In the genomic region with DNA sequence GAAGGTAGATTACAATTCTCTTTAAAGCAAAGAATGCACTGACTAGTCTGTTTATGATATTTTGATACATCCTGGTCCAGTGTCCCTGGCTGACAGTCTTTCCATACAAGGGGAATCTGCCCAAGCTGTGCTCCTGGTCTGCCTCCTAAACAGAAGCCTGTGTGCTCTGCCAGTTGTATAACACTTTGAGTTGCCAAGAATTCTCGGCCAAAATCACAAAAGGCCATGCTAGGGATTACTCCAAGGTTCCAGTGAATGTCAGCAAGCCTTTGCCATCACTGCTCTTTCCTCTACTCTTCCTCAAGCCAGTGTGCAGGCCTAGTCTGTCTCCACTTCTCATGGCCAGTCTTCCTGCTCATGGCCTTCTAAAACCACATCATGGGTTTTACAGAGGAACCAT, we compare ENCODE assay signal across 19 mouse cellular contexts. TPM values are rescaled to one million over a fixed set of nuclear protein-coding genes. Genes with fewer than 3 reads are reported as not detected.
DNase-seq lines count a peak whose midpoint lies in the region; ATAC-seq lines count a peak whose summit lies in the region.
"Had no signal": no experiment of that assay in that cellular context is flagged by ENCODE, and none has a peak within 500 bp of the region (broad histone marks: within the 10 kb centered on the region; RNA-seq: fewer than 3 reads in every experiment).

No protein-coding gene starts in this region.

- no peaks in the 10 kb centered on the region for H3K9me3 ChIP-seq in liver, embryonic 12.5 days (replicated peaks)
- H3K9me3 ChIP-seq: hindbrain, embryonic 13.5 days; intestine, embryonic 15.5 days; limb, embryonic 15.5 days had no signal

- ATAC-seq in liver, embryonic 12.5 days: no peak
- ATAC-seq: forebrain, postnatal 0 days; midbrain, embryonic 16.5 days had no signal

- H3K4me2 ChIP-seq in liver, embryonic 12.5 days: no peak overlapping the region
- H3K4me2 ChIP-seq: hindbrain, embryonic 13.5 days; intestine, embryonic 15.5 days; limb, embryonic 15.5 days had no signal

- H3K4me3 ChIP-seq in liver, embryonic 12.5 days: no peak overlapping the region
- H3K4me3 ChIP-seq: hindbrain, embryonic 13.5 days; intestine, embryonic 15.5 days; limb, embryonic 15.5 days had no signal

- intact Hi-C loops in heart, postnatal 14 days (cut with DNase I): no loop called here

- no peaks in the 10 kb centered on the region for H3K36me3 ChIP-seq in liver, embryonic 12.5 days
- H3K36me3 ChIP-seq: hindbrain, embryonic 13.5 days; intestine, embryonic 15.5 days; limb, embryonic 15.5 days had no signal

- no peaks in the 10 kb centered on the region for H3K27me3 ChIP-seq in liver, embryonic 12.5 days (replicated peaks)
- H3K27me3 ChIP-seq: CH12.LX; hindbrain, embryonic 13.5 days; intestine, embryonic 15.5 days; limb, embryonic 15.5 days had no signal

- peak; percentile 48 to 82 for DNase-seq in adrenal gland, adult (ENCODE audit: inconsistent age in 2 of 2, low spot score in 1 of 2)
- DNase-seq in adrenal gland, adult 18-20 months (ENCODE audit: low spot score in 2 of 2): no peak
- peak; percentile 17 for DNase-seq in heart, adult 8-10 months (ENCODE audit: low spot score)
- no peak for DNase-seq in heart, postnatal 14 days
- DNase-seq in cerebellum, adult 11 months: peak; percentile 57
- peak; percentile 53 to 56 for DNase-seq in cerebellum, postnatal 25 days
- no peak for DNase-seq in urinary bladder, postnatal 10 days (ENCODE audit: low spot score)
- DNase-seq: forebrain, postnatal 0 days; lung, adult 18-20 months; right cerebral cortex, postnatal 4 days; thymus, adult 18-20 months had no signal

- H3K9ac ChIP-seq in liver, embryonic 12.5 days: no peak overlapping the region
- H3K9ac ChIP-seq: forebrain, postnatal 0 days; hindbrain, embryonic 13.5 days; intestine, embryonic 15.5 days; limb, embryonic 15.5 days had no signal

- H3K4me1 ChIP-seq in liver, embryonic 12.5 days: no peaks in the 10 kb centered on the region
- H3K4me1 ChIP-seq: hindbrain, embryonic 13.5 days; intestine, embryonic 15.5 days; limb, embryonic 15.5 days had no signal

- WGBS in liver, embryonic 12.5 days (ENCODE audit: insufficient replicate concordance): 70% methylated on average over 1 of the region's 1 CpGs

- no peak overlapping the region for H3K27ac ChIP-seq in liver, embryonic 12.5 days
- H3K27ac ChIP-seq: hindbrain, embryonic 13.5 days; intestine, embryonic 15.5 days; limb, embryonic 15.5 days had no signal

RNA-seq across cellular contexts. Expression of gene Nek10, which starts 34.9 kb away (rescaled TPM):
- total RNA-seq in adrenal gland, adult 18-20 months (2021): under 1 TPM in 1 of 2 experiments, not detected in 1; 0.03 TPM
- total RNA-seq in heart, adult 8-10 months (2022): under 1 TPM; 0.11 to 0.19 (median 0.12) TPM
- under 1 TPM; 0.05 TPM for total RNA-seq in heart, postnatal 14 days (2021)
- not detected in 2 replicates for polyA plus RNA-seq in liver, embryonic 12.5 days (2016; fragmentation: Nextera tagmentation; extraction: Ambion mirVana)
- total RNA-seq: megakaryocyte progenitor cell, adult 5-6 weeks had no signal
- polyA plus RNA-seq: hindbrain, embryonic 13.5 days; intestine, embryonic 15.5 days; kidney, embryonic 16.5 days had no signal

Comparison
In these comparisons a context has a peak if more than half of its experiments do, and no peak if none do; other contexts are left out.
1. DNase-seq: peak in adrenal gland, adult (2 of 2), heart, adult 8-10 months (single experiment), cerebellum, adult 11 months (single experiment) and cerebellum, postnatal 25 days (2 of 2); none in adrenal gland, adult 18-20 months (0 of 2), heart, postnatal 14 days (0 of 2) and urinary bladder, postnatal 10 days (single experiment).